Mouse (Mus musculus): ENCODE results near the gene Syne1. TPM values are rescaled to one million over a fixed set of nuclear protein-coding genes. Genes with fewer than 3 reads are reported as not detected.

Syne1 gene
- polyA plus RNA-seq, 1 experiment = 12.3 TPM

- DNase-seq (ENCODE audit: low read depth in 1 of 2, low spot score in 2 of 2) = no peak
- 82% methylated on average over 10 of the region's 10 CpGs for WGBS
- H3K4me3 ChIP-seq (ENCODE audit: extremely low read depth, insufficient read depth, insufficient read length) = no peak overlapping the region
These were observed 286.9 kb downstream of the Syne1 start for GRCm38 (mm10) chr10:5264418-5264817.

GRCm38 (mm10) chr10:5262636-5263035, 288.6 kb downstream of the Syne1 start:
- DNase-seq (ENCODE audit: low read depth in 1 of 2, low spot score in 2 of 2) = no peak
- WGBS = 92% methylated on average over 8 of the region's 8 CpGs
- H3K27ac ChIP-seq (ENCODE audit: insufficient read depth, low read length) = no peak overlapping the region
- TF ChIP-seq CTCF (IDR thresholded peaks at IDR 0.05; ENCODE audit: extremely low read depth, insufficient read depth, insufficient read length, insufficient replicate concordance) (no peak), POLR2A (IDR thresholded peaks at IDR 0.05; ENCODE audit: low read depth, low read length) (no peak)
- H3K36me3 ChIP-seq (ENCODE audit: control insufficient read depth, insufficient read depth, low read length) = no peaks in the 10 kb centered on the region
- no peaks in the 10 kb centered on the region for H3K4me1 ChIP-seq (ENCODE audit: control insufficient read depth, insufficient read depth, insufficient read length)
- H3K4me3 ChIP-seq (ENCODE audit: extremely low read depth, insufficient read depth, insufficient read length) = no peak overlapping the region
- H3K27me3 ChIP-seq (ENCODE audit: control insufficient read depth, insufficient read depth, low read length) = no peaks in the 10 kb centered on the region

More at GRCm38 (mm10) chr10:5264418-5264817, 286.9 kb downstream of the Syne1 start:
- no peaks in the 10 kb centered on the region for H3K36me3 ChIP-seq (ENCODE audit: control insufficient read depth, insufficient read depth, low read length)
- no peaks in the 10 kb centered on the region for H3K4me1 ChIP-seq (ENCODE audit: control insufficient read depth, insufficient read depth, insufficient read length)
- H3K27ac ChIP-seq (ENCODE audit: insufficient read depth, low read length) = no peak overlapping the region
- no peak for TF ChIP-seq CTCF (IDR thresholded peaks at IDR 0.05; ENCODE audit: extremely low read depth, insufficient read depth, insufficient read length, insufficient replicate concordance)
- TF ChIP-seq POLR2A (IDR thresholded peaks at IDR 0.05; ENCODE audit: low read depth, low read length) = no peak
- H3K27me3 ChIP-seq (ENCODE audit: control insufficient read depth, insufficient read depth, low read length) = no peaks in the 10 kb centered on the region

GRCm38 (mm10) chr10:5256686-5257085, 294.6 kb downstream of the Syne1 start:
- no peaks in the 10 kb centered on the region for H3K36me3 ChIP-seq (ENCODE audit: control insufficient read depth, insufficient read depth, low read length)
- no peak overlapping the region for H3K4me3 ChIP-seq (ENCODE audit: extremely low read depth, insufficient read depth, insufficient read length)
- H3K4me1 ChIP-seq (ENCODE audit: control insufficient read depth, insufficient read depth, insufficient read length) = no peaks in the 10 kb centered on the region
- H3K27ac ChIP-seq (ENCODE audit: insufficient read depth, low read length) = no peak overlapping the region
- no peak for TF ChIP-seq POLR2A (IDR thresholded peaks at IDR 0.05; ENCODE audit: low read depth, low read length)
- no peak for TF ChIP-seq CTCF (IDR thresholded peaks at IDR 0.05; ENCODE audit: extremely low read depth, insufficient read depth, insufficient read length, insufficient replicate concordance)
- DNase-seq (ENCODE audit: low read depth in 1 of 2, low spot score in 2 of 2) = no peak
- no peaks in the 10 kb centered on the region for H3K27me3 ChIP-seq (ENCODE audit: control insufficient read depth, insufficient read depth, low read length)

- DNase-seq (ENCODE audit: low read depth in 1 of 2, low spot score in 2 of 2) = no peak
- H3K27ac ChIP-seq (ENCODE audit: insufficient read depth, low read length) = no peak overlapping the region
- H3K4me1 ChIP-seq (ENCODE audit: control insufficient read depth, insufficient read depth, insufficient read length) = no peaks in the 10 kb centered on the region
- no peak overlapping the region for H3K4me3 ChIP-seq (ENCODE audit: extremely low read depth, insufficient read depth, insufficient read length)
- no peaks in the 10 kb centered on the region for H3K27me3 ChIP-seq (ENCODE audit: control insufficient read depth, insufficient read depth, low read length)
- no peak for TF ChIP-seq POLR2A (IDR thresholded peaks at IDR 0.05; ENCODE audit: low read depth, low read length)
- no peak for TF ChIP-seq CTCF (IDR thresholded peaks at IDR 0.05; ENCODE audit: extremely low read depth, insufficient read depth, insufficient read length, insufficient replicate concordance)
- H3K36me3 ChIP-seq (ENCODE audit: control insufficient read depth, insufficient read depth, low read length) = no peaks in the 10 kb centered on the region
These were observed 297.5 kb downstream of the Syne1 start for GRCm38 (mm10) chr10:5253752-5254151.

GRCm38 (mm10) chr10:5250702-5251101, 300.6 kb downstream of the Syne1 start:
- TF ChIP-seq CTCF (IDR thresholded peaks at IDR 0.05; ENCODE audit: extremely low read depth, insufficient read depth, insufficient read length, insufficient replicate concordance) = no peak
- no peak for TF ChIP-seq POLR2A (IDR thresholded peaks at IDR 0.05; ENCODE audit: low read depth, low read length)
- H3K4me1 ChIP-seq (ENCODE audit: control insufficient read depth, insufficient read depth, insufficient read length) = no peaks in the 10 kb centered on the region
- WGBS = 95% methylated on average over 10 of the region's 10 CpGs
- H3K27ac ChIP-seq (ENCODE audit: insufficient read depth, low read length) = no peak overlapping the region
- no peaks in the 10 kb centered on the region for H3K27me3 ChIP-seq (ENCODE audit: control insufficient read depth, insufficient read depth, low read length)
- DNase-seq (ENCODE audit: low read depth in 1 of 2, low spot score in 2 of 2) = no peak
- no peak overlapping the region for H3K4me3 ChIP-seq (ENCODE audit: extremely low read depth, insufficient read depth, insufficient read length)
- H3K36me3 ChIP-seq (ENCODE audit: control insufficient read depth, insufficient read depth, low read length) = no peaks in the 10 kb centered on the region

GRCm38 (mm10) chr10:5239680-5240079, 311.6 kb downstream of the Syne1 start:
- H3K4me3 ChIP-seq (ENCODE audit: extremely low read depth, insufficient read depth, insufficient read length) = no peak overlapping the region
- no peaks in the 10 kb centered on the region for H3K27me3 ChIP-seq (ENCODE audit: control insufficient read depth, insufficient read depth, low read length)
- H3K27ac ChIP-seq (ENCODE audit: insufficient read depth, low read length) = no peak overlapping the region
- TF ChIP-seq POLR2A (IDR thresholded peaks at IDR 0.05; ENCODE audit: low read depth, low read length) (no peak), CTCF (IDR thresholded peaks at IDR 0.05; ENCODE audit: extremely low read depth, insufficient read depth, insufficient read length, insufficient replicate concordance) (no peak)
- WGBS = 68% methylated on average over 4 of the region's 4 CpGs
- H3K4me1 ChIP-seq (ENCODE audit: control insufficient read depth, insufficient read depth, insufficient read length) = no peaks in the 10 kb centered on the region
- no peaks in the 10 kb centered on the region for H3K36me3 ChIP-seq (ENCODE audit: control insufficient read depth, insufficient read depth, low read length)
- no peak for DNase-seq (ENCODE audit: low read depth in 1 of 2, low spot score in 2 of 2)

GRCm38 (mm10) chr10:5236926-5237325, 314.4 kb downstream of the Syne1 start:
- no peak overlapping the region for H3K4me3 ChIP-seq (ENCODE audit: extremely low read depth, insufficient read depth, insufficient read length)
- H3K27me3 ChIP-seq (ENCODE audit: control insufficient read depth, insufficient read depth, low read length) = no peaks in the 10 kb centered on the region
- no peak overlapping the region for H3K27ac ChIP-seq (ENCODE audit: insufficient read depth, low read length)
- no peaks in the 10 kb centered on the region for H3K4me1 ChIP-seq (ENCODE audit: control insufficient read depth, insufficient read depth, insufficient read length)
- DNase-seq (ENCODE audit: low read depth in 1 of 2, low spot score in 2 of 2) = no peak
- WGBS = 73% methylated on average over 4 of the region's 4 CpGs
- no peaks in the 10 kb centered on the region for H3K36me3 ChIP-seq (ENCODE audit: control insufficient read depth, insufficient read depth, low read length)
- TF ChIP-seq POLR2A (IDR thresholded peaks at IDR 0.05; ENCODE audit: low read depth, low read length) (no peak), CTCF (IDR thresholded peaks at IDR 0.05; ENCODE audit: extremely low read depth, insufficient read depth, insufficient read length, insufficient replicate concordance) (no peak)
